Mouse (Mus musculus) ES-Bruce4 (cell line): ENCODE results near the gene Tmf1.

Source experiments
- CTCF ChIP-seq: IDR thresholded peaks from one replicate; pipeline ENCODE4 v1.8.1; 2011; ENCODE audit warnings: low read depth, low read length
- POLR2A ChIP-seq: IDR thresholded peaks from one replicate; pipeline ENCODE4 v1.8.1; 2011; ENCODE audit warnings: low read length; ENCODE audit not compliant: insufficient read depth

GRCm38 (mm10) chr6:97200437-97200836 lies 21.5 kb upstream of the Tmf1 start:
- TF ChIP-seq CTCF (peak; percentile 27), POLR2A (no peak)
